Mouse (Mus musculus): Measurements from ENCODE around the gene Nphp4. TPM values are rescaled to one million over a fixed set of nuclear protein-coding genes. Genes with fewer than 3 reads are reported as not detected.

Nphp4 gene
- total RNA-seq, 2 experiments from 2014 or later = 0.89 to 1.2 TPM

GRCm38 (mm10) chr4:152477106-152477465 is 580 bp downstream of the Nphp4 start:
- DNase-seq (ENCODE audit: low spot score) = no peak
- intact Hi-C loops (cut with DNase I) = no loop called here

GRCm38 (mm10) chr4:152477466-152478223 is 1.1 kb downstream of the Nphp4 start, which contains the start of gene Kcnab2:
Kcnab2 (minus strand) TSS chr4:152477871.
- intact Hi-C loops (cut with DNase I) = no loop called here
- DNase-seq (ENCODE audit: low spot score) = peak; percentile 96

GRCm38 (mm10) chr4:152478224-152478567 is 1.7 kb downstream of the Nphp4 start:
- no peak for DNase-seq (ENCODE audit: low spot score)
- intact Hi-C loops (cut with DNase I) = no loop called here

GRCm38 (mm10) chr4:152480426-152480825 is 3.9 kb downstream of the Nphp4 start:
- DNase-seq (ENCODE audit: low spot score) = no peak
- intact Hi-C loops (cut with DNase I) = no loop called here

- intact Hi-C loops (cut with DNase I) = no loop called here
- no peak for DNase-seq (ENCODE audit: low spot score)
These were observed 11.5 kb downstream of the Nphp4 start for GRCm38 (mm10) chr4:152488046-152488445.

GRCm38 (mm10) chr4:152490311-152490710 is 13.8 kb downstream of the Nphp4 start:
- no peak for DNase-seq (ENCODE audit: low spot score)

GRCm38 (mm10) chr4:152491250-152491899 is 14.9 kb downstream of the Nphp4 start:
- intact Hi-C loops (cut with DNase I) = loop anchor here (5.0 kb wide), 2 partner anchors 159 to 319 kb away; no protein-coding TSS in a partner anchor
- DNase-seq (ENCODE audit: low spot score) = no peak

More at GRCm38 (mm10) chr4:152490311-152490710, 13.8 kb downstream of the Nphp4 start:
- intact Hi-C loops (cut with DNase I) = loop anchor here (5.0 kb wide), 2 partner anchors 158 to 318 kb away; no protein-coding TSS in a partner anchor

- DNase-seq (ENCODE audit: low spot score) = no peak
- intact Hi-C loops (cut with DNase I) = loop anchor here (5.0 kb wide), 2 partner anchors 162 to 322 kb away; no protein-coding TSS in a partner anchor
These were observed 17.9 kb downstream of the Nphp4 start for GRCm38 (mm10) chr4:152494360-152494879.

GRCm38 (mm10) chr4:152512221-152512925 is 35.9 kb downstream of the Nphp4 start:
- intact Hi-C loops (cut with DNase I) = no loop called here
- no peak for DNase-seq (ENCODE audit: low spot score)

- DNase-seq (ENCODE audit: low spot score) = no peak
- intact Hi-C loops (cut with DNase I) = no loop called here
These were observed 38.4 kb downstream of the Nphp4 start for GRCm38 (mm10) chr4:152514884-152515283.

- DNase-seq (ENCODE audit: low spot score) = no peak
- intact Hi-C loops (cut with DNase I) = no loop called here
These were observed 42.6 kb downstream of the Nphp4 start for GRCm38 (mm10) chr4:152519106-152519505.

- no peak for DNase-seq (ENCODE audit: low spot score)
- intact Hi-C loops (cut with DNase I) = no loop called here
These were observed 43.6 kb downstream of the Nphp4 start for GRCm38 (mm10) chr4:152520083-152520482.

- intact Hi-C loops (cut with DNase I) = loop anchor here (5.0 kb wide), 2 partner anchors 949 to 1409 kb away; partner anchors contain the start of gene Ajap1
- no peak for DNase-seq (ENCODE audit: low spot score)
These were observed 56.4 kb downstream of the Nphp4 start for GRCm38 (mm10) chr4:152532872-152533271.

- no peak for DNase-seq (ENCODE audit: low spot score)
- intact Hi-C loops (cut with DNase I) = no loop called here
These were observed 63.2 kb downstream of the Nphp4 start for GRCm38 (mm10) chr4:152539756-152540155.

GRCm38 (mm10) chr4:152541172-152541571 is 64.7 kb downstream of the Nphp4 start:
- no peak for DNase-seq (ENCODE audit: low spot score)
- intact Hi-C loops (cut with DNase I) = no loop called here

GRCm38 (mm10) chr4:152542447-152542846 is 65.9 kb downstream of the Nphp4 start:
- intact Hi-C loops (cut with DNase I) = no loop called here
- no peak for DNase-seq (ENCODE audit: low spot score)

- DNase-seq (ENCODE audit: low spot score) = no peak
- intact Hi-C loops (cut with DNase I) = no loop called here
These were observed 70.0 kb downstream of the Nphp4 start for GRCm38 (mm10) chr4:152546481-152546880.

- intact Hi-C loops (cut with DNase I) = no loop called here
These were observed 71.6 kb downstream of the Nphp4 start for GRCm38 (mm10) chr4:152547886-152548663.

GRCm38 (mm10) chr4:152549507-152550202 is 73.1 kb downstream of the Nphp4 start:
- intact Hi-C loops (cut with DNase I) = no loop called here
- no peak for DNase-seq (ENCODE audit: low spot score)

More at GRCm38 (mm10) chr4:152547886-152548663, 71.6 kb downstream of the Nphp4 start:
- no peak for DNase-seq (ENCODE audit: low spot score)

Measured in heart, postnatal 25 days (tissue).